Mouse (Mus musculus) heart, adult 2 months (tissue): Measurements from ENCODE around the gene Pik3r5.

Experiments used
- CTCF ChIP-seq: fragments of 200-600 bp; IDR thresholded peaks from 2 replicates; pipeline ENCODE4 v1.8.1; 2022; ENCODE audit warnings: antibody characterized with exemption, mild to moderate bottlenecking, moderate library complexity
- EP300 ChIP-seq: fragments of 200-500 bp; IDR thresholded peaks from 2 replicates; pipeline ENCODE4 v1.6.1; 2011; ENCODE audit warnings: low read depth, low read length, control low read depth; ENCODE audit not compliant: insufficient read depth

GRCm38 (mm10) chr11:68395546-68395945 is 36.4 kb upstream of the Pik3r5 start:
- TF ChIP-seq EP300 (no peak), CTCF (no peak)
